Mouse (Mus musculus) cerebellum, adult 2 months (tissue): Measurements from ENCODE around the gene Ulk4.

Source experiments
- CTCF ChIP-seq: fragments of 200-500 bp; IDR thresholded peaks from 2 replicates; pipeline ENCODE4 v1.5.1; 2011; ENCODE audit warnings: low read depth, mild to moderate bottlenecking, control low read depth, low read length, moderate library complexity, borderline replicate concordance; ENCODE audit not compliant: insufficient read depth
- POLR2A ChIP-seq: fragments of 200-500 bp; IDR thresholded peaks from 2 replicates; pipeline ENCODE4 v1.6.1; 2011; ENCODE audit warnings: low read length, control low read depth, borderline replicate concordance; ENCODE audit not compliant: insufficient read depth

GRCm38 (mm10) chr9:121043021-121043420 lies 234.0 kb downstream of the Ulk4 start:
- TF ChIP-seq CTCF (no peak), POLR2A (no peak)
